Mouse (Mus musculus) MEL (cell line): ENCODE results near the gene Miga1. TPM values are rescaled to one million over a fixed set of nuclear protein-coding genes. Genes with fewer than 3 reads are reported as not detected.

Source experiments
- DNase-seq: peaks from one replicate; pipeline ENCODE4 v3.0.0; 2011; ENCODE audit warnings: low read depth, low spot score
- H3K27ac ChIP-seq: 2 replicates; pipeline ENCODE4 v1.5.1; 2012; ENCODE audit warnings: low read depth, mild to moderate bottlenecking, control low read depth, low read length, moderate library complexity; ENCODE audit not compliant: control insufficient read depth
- H3K27me3 ChIP-seq, 2 experiments: fragments of 150-350 bp in 1 of 2; sonication (generic) in 1 of 2; 2 replicates each; pipeline ENCODE4 v1.6.1; 2012; ENCODE audit warnings: low read length in 2 of 2, mild to moderate bottlenecking in 2 of 2, improper control_type of control experiment in 1 of 2, moderate library complexity in 1 of 2; ENCODE audit not compliant: insufficient read depth in 2 of 2, control insufficient read depth in 1 of 2
- H3K36me3 ChIP-seq, 2 experiments: 2 replicates each; pipeline ENCODE4 v1.6.1; 2012 to 2014; ENCODE audit warnings: low read length in 2 of 2, improper control_type of control experiment in 1 of 2, inconsistent platforms in 1 of 2, mild to moderate bottlenecking in 1 of 2; ENCODE audit not compliant: insufficient read depth in 2 of 2, control insufficient read depth in 1 of 2
- H3K4me1 ChIP-seq, 2 experiments: fragments of 150-350 bp in 1 of 2; sonication (generic) in 1 of 2; 2 replicates each; pipeline ENCODE4 v1.6.1; 2012; ENCODE audit warnings: low read length in 2 of 2, improper control_type of control experiment in 1 of 2, mild to moderate bottlenecking in 1 of 2; ENCODE audit not compliant: insufficient read depth in 2 of 2, control insufficient read depth in 1 of 2
- H3K4me3 ChIP-seq, 2 experiments: fragments of 150-350 bp in 1 of 2; sonication (generic) in 1 of 2; 2 replicates each; pipeline ENCODE4 v1.5.1; 2012; ENCODE audit warnings: low read depth in 2 of 2, low read length in 2 of 2, mild to moderate bottlenecking in 2 of 2, moderate library complexity in 2 of 2, control low read depth in 1 of 2, improper control_type of control experiment in 1 of 2; ENCODE audit not compliant: control insufficient read depth in 1 of 2, insufficient read depth in 1 of 2
- H3K79me2 ChIP-seq: 2 replicates; pipeline ENCODE4 v1.6.1; 2012; ENCODE audit warnings: mild to moderate bottlenecking, low read length, moderate library complexity; ENCODE audit not compliant: control insufficient read depth, poor library complexity, insufficient read depth
- H3K9ac ChIP-seq: 2 replicates; pipeline ENCODE4 v1.6.1; 2012; ENCODE audit warnings: low read depth, mild to moderate bottlenecking, control low read depth, low read length, moderate library complexity; ENCODE audit not compliant: control insufficient read depth, poor library complexity, severe bottlenecking
- H3K9me3 ChIP-seq: fragments of 150-350 bp; sonication (generic); replicated peaks from 2 replicates; pipeline ENCODE4 v1.6.1; 2012; ENCODE audit warnings: mild to moderate bottlenecking, low read length, improper control_type of control experiment, moderate library complexity; ENCODE audit not compliant: insufficient read depth
- CTCF ChIP-seq, 3 experiments: IDR thresholded peaks in 2 of 3; conservative IDR thresholded peaks in 1 of 3; 2 replicates each; pipeline ENCODE4 v1.5.1; 2011 to 2012; ENCODE audit warnings: low read length in 3 of 3, low read depth in 2 of 3, mild to moderate bottlenecking in 2 of 3, improper control_type of control experiment in 1 of 3, inconsistent platforms in 1 of 3, mixed read lengths in 1 of 3, moderate library complexity in 1 of 3; ENCODE audit not compliant: control insufficient read depth in 1 of 3, insufficient read depth in 1 of 3, poor library complexity in 1 of 3, severe bottlenecking in 1 of 3
- ELF1 ChIP-seq: IDR thresholded peaks from 2 replicates; pipeline ENCODE4 v1.6.1; 2014; ENCODE audit warnings: low read depth, mild to moderate bottlenecking, inconsistent platforms, low read length, improper control_type of control experiment, moderate library complexity
- EP300 ChIP-seq, 2 experiments: IDR thresholded peaks; 2 replicates each; pipeline ENCODE4 v1.6.1; 2011; ENCODE audit warnings: improper control_type of control experiment in 2 of 2, low read length in 2 of 2, low read depth in 1 of 2, mild to moderate bottlenecking in 1 of 2
- ETS1 ChIP-seq: IDR thresholded peaks from 2 replicates; pipeline ENCODE4 v1.6.1; 2012; ENCODE audit warnings: low read depth, mild to moderate bottlenecking, inconsistent platforms, low read length, improper control_type of control experiment, moderate library complexity
- GATA1 ChIP-seq: IDR thresholded peaks from 2 replicates; pipeline ENCODE4 v1.6.1; 2011; ENCODE audit warnings: low read depth, low read length, improper control_type of control experiment
- HCFC1 ChIP-seq: IDR thresholded peaks from 2 replicates; pipeline ENCODE4 v1.6.1; 2012; ENCODE audit warnings: low read depth, mild to moderate bottlenecking, inconsistent platforms, low read length, improper control_type of control experiment, moderate library complexity
- JUND ChIP-seq: IDR thresholded peaks from 2 replicates; pipeline ENCODE4 v1.6.1; 2011; ENCODE audit warnings: low read depth, mild to moderate bottlenecking, improper control_type of control experiment, low read length
- MAFK ChIP-seq: IDR thresholded peaks from 2 replicates; pipeline ENCODE4 v1.6.1; 2011; ENCODE audit warnings: low read depth, mild to moderate bottlenecking, low read length, improper control_type of control experiment, borderline replicate concordance
- MAX ChIP-seq: IDR thresholded peaks from 2 replicates; pipeline ENCODE4 v1.6.1; 2011; ENCODE audit warnings: low read length, improper control_type of control experiment
- MAZ ChIP-seq: IDR thresholded peaks from 2 replicates; pipeline ENCODE4 v1.6.1; 2012; ENCODE audit warnings: low read depth, mild to moderate bottlenecking, inconsistent platforms, low read length, improper control_type of control experiment
- MYC ChIP-seq: IDR thresholded peaks from 2 replicates; pipeline ENCODE4 v1.6.1; 2011; ENCODE audit warnings: low read depth, mild to moderate bottlenecking, low read length, improper control_type of control experiment, moderate library complexity
- NELFE ChIP-seq: IDR thresholded peaks from 2 replicates; pipeline ENCODE4 v1.6.1; 2011; ENCODE audit warnings: low read depth, low read length, improper control_type of control experiment
- POLR2A ChIP-seq, 2 experiments: IDR thresholded peaks; 2 replicates each; pipeline ENCODE4 v1.6.1; 2011 to 2012; ENCODE audit warnings: low read length in 2 of 2, mild to moderate bottlenecking in 2 of 2, control low read depth in 1 of 2, improper control_type of control experiment in 1 of 2, low read depth in 1 of 2, moderate library complexity in 1 of 2; ENCODE audit not compliant: control insufficient read depth in 1 of 2, insufficient read depth in 1 of 2, poor library complexity in 1 of 2
- POLR2AphosphoS2 ChIP-seq: IDR thresholded peaks from 2 replicates; pipeline ENCODE4 v1.6.1; 2011; ENCODE audit warnings: low read length, improper control_type of control experiment
- RAD21 ChIP-seq: IDR thresholded peaks from 2 replicates; pipeline ENCODE4 v1.6.1; 2011; ENCODE audit warnings: mild to moderate bottlenecking, low read depth, low read length, improper control_type of control experiment
- RCOR1 ChIP-seq: IDR thresholded peaks from 2 replicates; pipeline ENCODE4 v1.6.1; 2012; ENCODE audit warnings: low read depth, mild to moderate bottlenecking, inconsistent platforms, low read length, improper control_type of control experiment
- SMC3 ChIP-seq: IDR thresholded peaks from 2 replicates; pipeline ENCODE4 v1.6.1; 2011; ENCODE audit warnings: low read depth, low read length, improper control_type of control experiment
- TBP ChIP-seq: IDR thresholded peaks from 2 replicates; pipeline ENCODE4 v1.8.0; 2011; ENCODE audit warnings: low read depth, low read length, improper control_type of control experiment
- UBTF ChIP-seq: IDR thresholded peaks from 2 replicates; pipeline ENCODE4 v1.6.1; 2012; ENCODE audit warnings: low read depth, mild to moderate bottlenecking, inconsistent platforms, low read length, improper control_type of control experiment, moderate library complexity, borderline replicate concordance; ENCODE audit not compliant: insufficient read depth
- USF2 ChIP-seq, 2 experiments: IDR thresholded peaks; 2 replicates each; pipeline ENCODE4 v1.6.1; 2011 to 2012; ENCODE audit warnings: improper control_type of control experiment in 2 of 2, low read length in 2 of 2, borderline replicate concordance in 1 of 2, inconsistent platforms in 1 of 2, low read depth in 1 of 2, mild to moderate bottlenecking in 1 of 2; ENCODE audit not compliant: insufficient read depth in 1 of 2
- ZKSCAN1 ChIP-seq: IDR thresholded peaks from 2 replicates; pipeline ENCODE4 v1.6.1; 2012; ENCODE audit warnings: low read depth, mild to moderate bottlenecking, inconsistent platforms, low read length, improper control_type of control experiment, moderate library complexity
- ZMIZ1 ChIP-seq: IDR thresholded peaks from 2 replicates; pipeline ENCODE4 v1.6.1; 2012; ENCODE audit warnings: low read depth, mild to moderate bottlenecking, inconsistent platforms, low read length, improper control_type of control experiment, moderate library complexity
- ZNF384 ChIP-seq: IDR thresholded peaks from 2 replicates; pipeline ENCODE4 v1.6.1; 2012; ENCODE audit warnings: low read depth, mild to moderate bottlenecking, inconsistent platforms, low read length, improper control_type of control experiment
- polyA plus RNA-seq, 2 experiments: library from polyadenylated mRNA; stranded (reverse) in 1 of 2; unstranded in 1 of 2; fragments of >175 nt in 1 of 2; fragments of >200 nt in 1 of 2; gene quantifications; 2 replicates each; pipeline versions ENCODE4 v1.2.1 to v1.2.4; 2012; ENCODE audit warnings: low replicate concordance in 2 of 2, low read depth in 1 of 2; ENCODE audit not compliant: insufficient read length in 2 of 2, insufficient read depth in 1 of 2, missing spikeins in 1 of 2
- total RNA-seq: library from RNA; depleted of rRNA; stranded (reverse); fragments of 300-350 nt; gene quantifications from 2 replicates; pipeline ENCODE4 v1.2.3, GENCODE M21; 2012

Gene Miga1
- total and polyA plus RNA-seq, 3 experiments: 14.2 to 16.2 TPM; not detected in 1

- DNase-seq: no peak
- Histone ChIP-seq H3K27ac (no peak overlapping the region), H3K4me3 (no peak overlapping the region), H3K36me3 (peaks cover 2 to 5% of the 10 kb centered on the region in 2 experiments; a peak in 2 of 4 replicates), H3K9ac (no peak overlapping the region), H3K27me3 (no peaks in the 10 kb centered on the region), H3K9me3 (no peaks in the 10 kb centered on the region), H3K4me1 (peaks cover 0 to 3% of the 10 kb centered on the region in 2 experiments; a peak in 1 of 4 replicates), H3K79me2 (no peaks in the 10 kb centered on the region)
- TF ChIP-seq SMC3: no peak
- no peak for TF ChIP-seq JUND
- no peak for TF ChIP-seq MYC
- TF ChIP-seq RCOR1: no peak
- no peak for TF ChIP-seq ELF1
Measured at GRCm38 (mm10) chr3:152276935-152277334, 63.3 kb downstream of the Miga1 start.

DNA sequence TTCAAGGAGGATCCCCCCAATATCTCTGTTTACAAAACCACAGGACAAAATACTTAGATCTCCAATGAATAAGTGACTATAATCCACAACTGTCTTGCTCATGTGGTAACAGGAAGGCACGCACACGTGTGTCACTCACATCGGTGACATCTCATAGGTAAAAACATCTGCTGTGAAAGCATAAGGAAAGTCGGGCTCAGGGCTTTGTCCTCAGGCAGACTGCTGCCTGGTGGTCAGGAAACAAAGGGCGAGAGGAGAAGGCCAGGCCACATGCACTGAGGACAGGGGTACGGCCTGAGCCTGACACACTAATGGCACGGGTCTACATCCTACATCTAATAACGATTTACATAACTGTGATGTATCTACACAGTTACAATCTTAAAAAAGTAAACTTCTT, 65.2 kb downstream of the Miga1 start:
- DNase-seq: no peak
- H3K36me3 ChIP-seq: peaks cover 2 to 5% of the 10 kb centered on the region in 2 experiments; a peak in 2 of 4 replicates
- peaks cover 0 to 3% of the 10 kb centered on the region in 2 experiments; a peak in 1 of 4 replicates for H3K4me1 ChIP-seq
- H3K27ac ChIP-seq: no peak overlapping the region
- H3K9ac ChIP-seq: no peak overlapping the region
- TF ChIP-seq RAD21 (no peak), NELFE (no peak), CTCF (IDR thresholded peaks at IDR 0.05 in 2 of 3, conservative IDR thresholded peaks at IDR 0.05 in 1 of 3; ENCODE audit: control insufficient read depth in 1 of 3, insufficient read depth in 1 of 3, low read depth in 2 of 3, low read length in 3 of 3, poor library complexity in 1 of 3, severe bottlenecking in 1 of 3) (no peak), POLR2A (IDR thresholded peaks at IDR 0.05; ENCODE audit: control insufficient read depth in 1 of 2, insufficient read depth in 1 of 2, low read depth in 1 of 2, low read length in 2 of 2, poor library complexity in 1 of 2) (no peak), ZNF384 (no peak), MAFK (no peak), EP300 (IDR thresholded peaks at IDR 0.05; ENCODE audit: low read depth in 1 of 2, low read length in 2 of 2) (no peak), ZMIZ1 (no peak)
- no peaks in the 10 kb centered on the region for H3K9me3 ChIP-seq
- no peaks in the 10 kb centered on the region for H3K27me3 ChIP-seq
- H3K79me2 ChIP-seq: no peaks in the 10 kb centered on the region
- H3K4me3 ChIP-seq: no peak overlapping the region

GRCm38 (mm10) chr3:152272974-152273685, 67.1 kb downstream of the Miga1 start:
- Histone ChIP-seq H3K4me1 (peaks cover 0 to 3% of the 10 kb centered on the region in 2 experiments; a peak in 1 of 4 replicates), H3K36me3 (peaks cover 2 to 5% of the 10 kb centered on the region in 2 experiments; a peak in 2 of 4 replicates), H3K9me3 (no peaks in the 10 kb centered on the region), H3K27ac (no peak overlapping the region), H3K9ac (no peak overlapping the region), H3K4me3 (no peak overlapping the region), H3K79me2 (no peaks in the 10 kb centered on the region), H3K27me3 (no peaks in the 10 kb centered on the region)
- no peak for TF ChIP-seq MAZ
- no peak for TF ChIP-seq MAX
- TF ChIP-seq POLR2A (IDR thresholded peaks at IDR 0.05; ENCODE audit: control insufficient read depth in 1 of 2, insufficient read depth in 1 of 2, low read depth in 1 of 2, low read length in 2 of 2, poor library complexity in 1 of 2): no peak
- TF ChIP-seq SMC3: no peak
- no peak for TF ChIP-seq ELF1
- no peak for TF ChIP-seq CTCF (IDR thresholded peaks at IDR 0.05 in 2 of 3, conservative IDR thresholded peaks at IDR 0.05 in 1 of 3; ENCODE audit: control insufficient read depth in 1 of 3, insufficient read depth in 1 of 3, low read depth in 2 of 3, low read length in 3 of 3, poor library complexity in 1 of 3, severe bottlenecking in 1 of 3)
- TF ChIP-seq ETS1: no peak
- no peak for TF ChIP-seq HCFC1
- no peak for TF ChIP-seq TBP
- TF ChIP-seq ZKSCAN1: no peak
- TF ChIP-seq UBTF: no peak
- TF ChIP-seq GATA1: no peak
- TF ChIP-seq ZMIZ1: no peak
- no peak for TF ChIP-seq POLR2AphosphoS2
- TF ChIP-seq USF2 (IDR thresholded peaks at IDR 0.05; ENCODE audit: borderline replicate concordance in 1 of 2, insufficient read depth in 1 of 2, low read depth in 1 of 2, low read length in 2 of 2): no peak
- TF ChIP-seq MYC: no peak
- no peak for DNase-seq
